Mouse (Mus musculus) midbrain, embryonic 13.5 days (tissue): ENCODE results near the gene Bgn. TPM values are rescaled to one million over a fixed set of nuclear protein-coding genes. Genes with fewer than 3 reads are reported as not detected.

Source experiments
- ATAC-seq: fragments of 200-750 bp; cut with Nextera tagmentation; 2 replicates; pipeline ENCODE4 v1.8.0; 2017; ENCODE audit warnings: mild to moderate bottlenecking, moderate TSS enrichment, moderate library complexity
- H3K27ac ChIP-seq: fragments of 300-500 bp; sonication (generic); 2 replicates; pipeline ENCODE4 v1.5.1; 2015; ENCODE audit warnings: inconsistent platforms, mild to moderate bottlenecking, moderate library complexity
- H3K27me3 ChIP-seq: fragments of 300-500 bp; sonication (generic); 2 replicates; pipeline ENCODE4 v1.6.1; 2015; ENCODE audit warnings: mild to moderate bottlenecking, inconsistent platforms
- H3K36me3 ChIP-seq: fragments of 300-500 bp; sonication (generic); 2 replicates; pipeline ENCODE4 v1.6.1; 2015; ENCODE audit warnings: mild to moderate bottlenecking, inconsistent platforms
- H3K4me1 ChIP-seq: fragments of 300-500 bp; sonication (generic); replicated peaks from 2 replicates; pipeline ENCODE4 v1.6.1; 2015; ENCODE audit warnings: inconsistent platforms
- H3K4me2 ChIP-seq: fragments of 300-500 bp; sonication (generic); replicated peaks from 2 replicates; pipeline ENCODE4 v1.6.1; 2015; ENCODE audit warnings: moderate library complexity, mild to moderate bottlenecking, inconsistent platforms
- H3K4me3 ChIP-seq: fragments of 300-500 bp; sonication (generic); replicated peaks from 2 replicates; pipeline ENCODE4 v1.5.1; 2015; ENCODE audit warnings: mild to moderate bottlenecking, inconsistent platforms
- H3K9ac ChIP-seq: fragments of 300-500 bp; sonication (generic); replicated peaks from 2 replicates; pipeline ENCODE4 v1.6.1; 2015; ENCODE audit warnings: mild to moderate bottlenecking, inconsistent platforms
- H3K9me3 ChIP-seq: fragments of 300-500 bp; sonication (generic); 2 replicates; pipeline ENCODE4 v1.6.1; 2016; ENCODE audit warnings: mild to moderate bottlenecking, inconsistent platforms
- WGBS: fragments of 180-500 bp; shearing (Covaris S2); methylation state at CpG from one replicate; pipeline ENCODE4 v1.1.7; 2015; 5-methylcytosine and 5-hydroxymethylcytosine counted together
- polyA plus RNA-seq: library from polyadenylated mRNA; unstranded; fragments of >200 nt; fragmentation: Nextera tagmentation; extraction: Ambion mirVana; gene quantifications from 2 replicates; pipeline ENCODE4 v1.2.1, GENCODE M21; 2015

The Bgn gene
- polyA plus RNA-seq, 1 experiment from 2014 or later = 21.2 TPM

GRCm38 (mm10) chrX:73526410-73526887 lies 43.0 kb downstream of the Bgn start:
- Histone ChIP-seq H3K9ac (no peak overlapping the region), H3K27ac (no peak overlapping the region), H3K4me3 (no peak overlapping the region), H3K27me3 (no peaks in the 10 kb centered on the region), H3K9me3 (no peaks in the 10 kb centered on the region), H3K4me1 (0 out of 2 replicates have a peak, but pooled peaks cover 2% of the 10 kb centered on the region), H3K36me3 (no peaks in the 10 kb centered on the region), H3K4me2 (no peak overlapping the region)
- 61% methylated on average over 3 of the region's 3 CpGs for WGBS
- ATAC-seq = no peak

DNA sequence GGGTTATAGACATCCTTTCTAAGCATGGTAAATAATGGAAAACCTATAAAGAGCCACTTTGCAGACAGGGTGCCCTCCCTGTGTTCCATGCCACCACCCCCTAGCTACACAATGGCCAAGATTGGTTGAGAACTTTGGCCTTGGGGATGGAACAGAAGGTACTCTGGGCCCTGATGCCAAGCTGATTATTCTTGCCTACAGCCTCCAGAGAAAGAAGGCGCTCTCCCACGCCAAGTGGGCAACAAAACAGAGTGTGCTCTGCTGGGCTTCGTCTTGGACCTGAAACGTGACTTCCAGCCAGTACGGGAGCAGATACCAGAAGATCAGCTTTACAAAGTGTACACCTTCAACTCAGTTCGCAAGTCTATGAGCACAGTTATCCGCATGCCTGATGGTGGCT lies 54.5 kb downstream of the Bgn start:
- ATAC-seq = no peak
- WGBS = 80% methylated on average over 7 of the region's 7 CpGs
- no peak overlapping the region for H3K4me2 ChIP-seq
- no peaks in the 10 kb centered on the region for H3K9me3 ChIP-seq
- H3K4me3 ChIP-seq = no peak overlapping the region
- H3K36me3 ChIP-seq = no peaks in the 10 kb centered on the region
- H3K27me3 ChIP-seq = no peaks in the 10 kb centered on the region
- no peak overlapping the region for H3K9ac ChIP-seq
- H3K27ac ChIP-seq = no peak overlapping the region
- no peaks in the 10 kb centered on the region for H3K4me1 ChIP-seq

DNA sequence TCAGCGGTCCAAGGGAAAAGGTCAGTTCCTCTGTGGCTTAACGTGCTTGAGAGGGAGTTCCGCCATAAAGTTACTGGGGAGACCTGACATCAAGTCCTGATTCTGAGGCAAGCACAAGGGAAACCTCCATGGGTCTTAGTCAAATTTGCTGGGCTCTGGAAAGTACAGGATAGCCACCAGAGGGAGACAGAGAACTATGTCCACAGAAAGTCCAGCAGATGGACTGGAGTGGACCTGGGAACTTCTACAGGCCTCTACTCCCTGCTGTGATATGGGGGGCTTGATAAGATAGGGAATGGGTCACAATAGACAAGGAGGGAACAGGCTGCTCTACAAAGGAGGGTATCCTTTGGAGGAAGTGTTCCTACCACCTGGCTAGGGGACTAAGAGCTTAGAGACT lies 59.9 kb downstream of the Bgn start:
- no peaks in the 10 kb centered on the region for H3K36me3 ChIP-seq
- H3K4me3 ChIP-seq = no peak overlapping the region
- no peak overlapping the region for H3K9ac ChIP-seq
- no peak overlapping the region for H3K4me2 ChIP-seq
- no peaks in the 10 kb centered on the region for H3K4me1 ChIP-seq
- H3K27ac ChIP-seq = no peak overlapping the region
- no peak for ATAC-seq
- no peaks in the 10 kb centered on the region for H3K27me3 ChIP-seq
- WGBS = 51% methylated on average over 3 of the region's 3 CpGs
- H3K9me3 ChIP-seq = no peaks in the 10 kb centered on the region

Other genes with a start within 250 kb of the Bgn start
- 0.39 TPM in 1 of 2 replicates, not detected in the other for gene Xlr4c, start 240.5 kb upstream of the Bgn start, polyA plus RNA-seq
- 0.13 and 0.23 TPM in 2 replicates for gene Xlr3c, start 218.2 kb upstream of the Bgn start, polyA plus RNA-seq
- not detected in 2 replicates for gene Xlr5a, start 190.6 kb upstream of the Bgn start, polyA plus RNA-seq
- gene Xlr5c, start 190.6 kb upstream of the Bgn start, polyA plus RNA-seq = not detected in 2 replicates
- not detected in 2 replicates for gene Gm45015, start 146.8 kb upstream of the Bgn start, polyA plus RNA-seq
- 11.5 and 12.2 TPM in 2 replicates for gene Zfp275, start 141.0 kb upstream of the Bgn start, polyA plus RNA-seq
- not detected in 2 replicates for gene Gm18336, start 84.9 kb upstream of the Bgn start, polyA plus RNA-seq
- gene Zfp92, start 72.5 kb upstream of the Bgn start, polyA plus RNA-seq = 0.63 and 0.80 TPM in 2 replicates
- not detected in 2 replicates for gene Trex2, start 48.3 kb upstream of the Bgn start, polyA plus RNA-seq
- 72.8 and 80.9 TPM in 2 replicates for gene Haus7, start 24.6 kb upstream of the Bgn start, polyA plus RNA-seq
- gene Atp2b3, start 19.5 kb downstream of the Bgn start, polyA plus RNA-seq = 2.6 and 2.8 TPM in 2 replicates
- gene Dusp9, start 155.8 kb downstream of the Bgn start, polyA plus RNA-seq = 0.79 and 1.2 TPM in 2 replicates
- gene Pnck, start 176.5 kb downstream of the Bgn start, polyA plus RNA-seq = 91.5 and 99.5 TPM in 2 replicates
- gene Slc6a8, start 189.5 kb downstream of the Bgn start, polyA plus RNA-seq = 6.3 and 6.4 TPM in 2 replicates
- gene Bcap31, start 232.6 kb downstream of the Bgn start, polyA plus RNA-seq = 116 and 118 TPM in 2 replicates
- gene Abcd1, start 233.0 kb downstream of the Bgn start, polyA plus RNA-seq = 9.6 and 11.8 TPM in 2 replicates